Mouse (Mus musculus) brain, embryonic 14.5 days (tissue): Measurements from ENCODE around the gene Fbxo47.

Experiments used
- CTCF ChIP-seq: fragments of 200-500 bp; IDR thresholded peaks from 2 replicates; pipeline ENCODE4 v1.5.1; 2012; ENCODE audit warnings: inconsistent platforms, mild to moderate bottlenecking, moderate library complexity, borderline replicate concordance; ENCODE audit not compliant: insufficient read depth, insufficient read length; ENCODE audit errors: extremely low read depth
- POLR2A ChIP-seq: fragments of 200-500 bp; IDR thresholded peaks from 2 replicates; pipeline ENCODE4 v1.6.1; 2012; ENCODE audit warnings: mild to moderate bottlenecking, inconsistent platforms, borderline replicate concordance; ENCODE audit not compliant: poor library complexity, insufficient read depth, insufficient read length, severe bottlenecking; ENCODE audit errors: extremely low read depth

GRCm38 (mm10) chr11:97838779-97839440 is 45.0 kb downstream of the Fbxo47 start:
- TF ChIP-seq CTCF (no peak), POLR2A (no peak)
